Mouse (Mus musculus): ENCODE measurements around the gene Hps3. TPM values are rescaled to one million over a fixed set of nuclear protein-coding genes. Genes with fewer than 3 reads are reported as not detected.

Gene Hps3
- polyA plus RNA-seq, 1 experiment from 2014 or later: 11.8 TPM

- Histone ChIP-seq H3K4me1 (no peaks in the 10 kb centered on the region), H3K27ac (no peak overlapping the region), H3K4me3 (no peak overlapping the region), H3K27me3 (no peaks in the 10 kb centered on the region), H3K36me3 (peaks cover 7% of the 10 kb centered on the region; the same call in 1 of the 2 replicates), H3K9me3 (no peaks in the 10 kb centered on the region), H3K4me2 (no peak overlapping the region), H3K9ac (no peak overlapping the region)
- WGBS: 72% methylated on average over 5 of the region's 5 CpGs
- no peak for ATAC-seq (ENCODE audit: borderline replicate concordance, extremely low read depth, low FRiP score, low TSS enrichment)
These were observed 32.3 kb downstream of the Hps3 start for GRCm38 (mm10) chr3:20002786-20003185.

GRCm38 (mm10) chr3:20000806-20001205, 34.3 kb downstream of the Hps3 start:
- H3K9me3 ChIP-seq: no peaks in the 10 kb centered on the region
- H3K27ac ChIP-seq: no peak overlapping the region
- H3K36me3 ChIP-seq: peaks cover 15% of the 10 kb centered on the region
- no peak overlapping the region for H3K9ac ChIP-seq
- ATAC-seq (ENCODE audit: borderline replicate concordance, extremely low read depth, low FRiP score, low TSS enrichment): no peak
- H3K27me3 ChIP-seq: no peaks in the 10 kb centered on the region
- no peaks in the 10 kb centered on the region for H3K4me1 ChIP-seq
- H3K4me3 ChIP-seq: no peak overlapping the region
- WGBS: 81% methylated on average over 4 of the region's 4 CpGs
- H3K4me2 ChIP-seq: no peak overlapping the region

- H3K27me3 ChIP-seq: no peaks in the 10 kb centered on the region
- H3K27ac ChIP-seq: no peak overlapping the region
- WGBS: 81% methylated on average over 2 of the region's 2 CpGs
- H3K9ac ChIP-seq: no peak overlapping the region
- ATAC-seq (ENCODE audit: borderline replicate concordance, extremely low read depth, low FRiP score, low TSS enrichment): no peak
- no peak overlapping the region for H3K4me3 ChIP-seq
- no peak overlapping the region for H3K4me2 ChIP-seq
- H3K36me3 ChIP-seq: peaks cover 15% of the 10 kb centered on the region
- H3K9me3 ChIP-seq: no peaks in the 10 kb centered on the region
- no peaks in the 10 kb centered on the region for H3K4me1 ChIP-seq
These were observed 35.6 kb downstream of the Hps3 start for GRCm38 (mm10) chr3:19999551-19999950.

- 81% methylated on average over 4 of the region's 4 CpGs for WGBS
These were observed 42.7 kb downstream of the Hps3 start for GRCm38 (mm10) chr3:19992388-19992787.

GRCm38 (mm10) chr3:19990031-19990430, 45.1 kb downstream of the Hps3 start:
- Histone ChIP-seq H3K36me3 (no peaks in the 10 kb centered on the region), H3K4me2 (no peak overlapping the region), H3K27me3 (no peaks in the 10 kb centered on the region), H3K9me3 (no peaks in the 10 kb centered on the region), H3K4me3 (no peak overlapping the region), H3K4me1 (no peaks in the 10 kb centered on the region), H3K9ac (no peak overlapping the region), H3K27ac (no peak overlapping the region)
- ATAC-seq (ENCODE audit: borderline replicate concordance, extremely low read depth, low FRiP score, low TSS enrichment): no peak
- 56% methylated on average over 3 of the region's 3 CpGs for WGBS

More at GRCm38 (mm10) chr3:19992388-19992787, 42.7 kb downstream of the Hps3 start:
- no peak overlapping the region for H3K4me2 ChIP-seq
- H3K27ac ChIP-seq: no peak overlapping the region
- H3K27me3 ChIP-seq: no peaks in the 10 kb centered on the region
- H3K36me3 ChIP-seq: peaks cover 8% of the 10 kb centered on the region
- H3K4me3 ChIP-seq: no peak overlapping the region
- no peak for ATAC-seq (ENCODE audit: borderline replicate concordance, extremely low read depth, low FRiP score, low TSS enrichment)
- no peak overlapping the region for H3K9ac ChIP-seq
- no peaks in the 10 kb centered on the region for H3K4me1 ChIP-seq
- no peaks in the 10 kb centered on the region for H3K9me3 ChIP-seq

GRCm38 (mm10) chr3:19986123-19986522, 49.0 kb downstream of the Hps3 start:
- H3K27me3 ChIP-seq: no peaks in the 10 kb centered on the region
- H3K9ac ChIP-seq: no peak overlapping the region
- no peak overlapping the region for H3K4me2 ChIP-seq
- no peak overlapping the region for H3K4me3 ChIP-seq
- H3K27ac ChIP-seq: no peak overlapping the region
- no peaks in the 10 kb centered on the region for H3K9me3 ChIP-seq
- 44% methylated on average over 3 of the region's 3 CpGs for WGBS
- ATAC-seq (ENCODE audit: borderline replicate concordance, extremely low read depth, low FRiP score, low TSS enrichment): no peak
- no peaks in the 10 kb centered on the region for H3K4me1 ChIP-seq
- no peaks in the 10 kb centered on the region for H3K36me3 ChIP-seq

- Histone ChIP-seq H3K27ac (no peak overlapping the region), H3K4me2 (no peak overlapping the region), H3K9ac (no peak overlapping the region), H3K27me3 (no peaks in the 10 kb centered on the region), H3K4me1 (no peaks in the 10 kb centered on the region), H3K4me3 (no peak overlapping the region), H3K36me3 (no peaks in the 10 kb centered on the region), H3K9me3 (no peaks in the 10 kb centered on the region)
- ATAC-seq (ENCODE audit: borderline replicate concordance, extremely low read depth, low FRiP score, low TSS enrichment): no peak
These were observed 52.3 kb downstream of the Hps3 start for GRCm38 (mm10) chr3:19982846-19983245.

GRCm38 (mm10) chr3:19981156-19981555, 54.0 kb downstream of the Hps3 start:
- Histone ChIP-seq H3K4me1 (no peaks in the 10 kb centered on the region), H3K27me3 (no peaks in the 10 kb centered on the region), H3K9me3 (no peaks in the 10 kb centered on the region), H3K27ac (no peak overlapping the region), H3K4me3 (no peak overlapping the region), H3K36me3 (no peaks in the 10 kb centered on the region), H3K4me2 (no peak overlapping the region), H3K9ac (no peak overlapping the region)
- no peak for ATAC-seq (ENCODE audit: borderline replicate concordance, extremely low read depth, low FRiP score, low TSS enrichment)
- WGBS: 81% methylated on average over 2 of the region's 2 CpGs

GRCm38 (mm10) chr3:19978474-19978873, 56.6 kb downstream of the Hps3 start:
- no peaks in the 10 kb centered on the region for H3K27me3 ChIP-seq
- H3K9ac ChIP-seq: no peak overlapping the region
- H3K4me2 ChIP-seq: no peak overlapping the region
- WGBS: 45% methylated on average over 4 of the region's 4 CpGs
- H3K36me3 ChIP-seq: no peaks in the 10 kb centered on the region
- no peak overlapping the region for H3K4me3 ChIP-seq
- no peaks in the 10 kb centered on the region for H3K9me3 ChIP-seq
- ATAC-seq (ENCODE audit: borderline replicate concordance, extremely low read depth, low FRiP score, low TSS enrichment): no peak
- H3K27ac ChIP-seq: no peak overlapping the region
- H3K4me1 ChIP-seq: no peaks in the 10 kb centered on the region

- no peaks in the 10 kb centered on the region for H3K4me1 ChIP-seq
- no peak overlapping the region for H3K27ac ChIP-seq
- H3K4me2 ChIP-seq: no peak overlapping the region
- 77% methylated on average over 4 of the region's 4 CpGs for WGBS
- ATAC-seq (ENCODE audit: borderline replicate concordance, extremely low read depth, low FRiP score, low TSS enrichment): no peak
- no peaks in the 10 kb centered on the region for H3K27me3 ChIP-seq
- no peak overlapping the region for H3K9ac ChIP-seq
- H3K4me3 ChIP-seq: no peak overlapping the region
- H3K9me3 ChIP-seq: no peaks in the 10 kb centered on the region
- no peaks in the 10 kb centered on the region for H3K36me3 ChIP-seq
These were observed 69.0 kb downstream of the Hps3 start for GRCm38 (mm10) chr3:19966072-19966471.

GRCm38 (mm10) chr3:19965239-19965638, 69.9 kb downstream of the Hps3 start:
- ATAC-seq (ENCODE audit: borderline replicate concordance, extremely low read depth, low FRiP score, low TSS enrichment): no peak
- no peaks in the 10 kb centered on the region for H3K27me3 ChIP-seq
- no peak overlapping the region for H3K4me2 ChIP-seq
- 73% methylated on average over 5 of the region's 5 CpGs for WGBS
- H3K27ac ChIP-seq: no peak overlapping the region
- H3K4me1 ChIP-seq: no peaks in the 10 kb centered on the region
- no peak overlapping the region for H3K9ac ChIP-seq
- no peaks in the 10 kb centered on the region for H3K9me3 ChIP-seq
- H3K36me3 ChIP-seq: no peaks in the 10 kb centered on the region
- no peak overlapping the region for H3K4me3 ChIP-seq

GRCm38 (mm10) chr3:19964625-19965188, 70.4 kb downstream of the Hps3 start:
- no peak overlapping the region for H3K9ac ChIP-seq
- no peak overlapping the region for H3K4me3 ChIP-seq
- H3K4me2 ChIP-seq: no peak overlapping the region
- WGBS: 40% methylated on average over 2 of the region's 2 CpGs
- no peaks in the 10 kb centered on the region for H3K27me3 ChIP-seq
- no peaks in the 10 kb centered on the region for H3K9me3 ChIP-seq
- H3K27ac ChIP-seq: no peak overlapping the region
- no peaks in the 10 kb centered on the region for H3K4me1 ChIP-seq
- no peak for ATAC-seq (ENCODE audit: borderline replicate concordance, extremely low read depth, low FRiP score, low TSS enrichment)
- no peaks in the 10 kb centered on the region for H3K36me3 ChIP-seq
